Mouse (Mus musculus) T-helper 2 cell (primary cell): Measurements from ENCODE around the gene Itm2c.

Source experiments
- in situ Hi-C: fragments of 300-600 bp; cut with MboI, MseI; formaldehyde crosslinking; loops from one replicate; pipeline ENCODE4 v1.15.1; 2025; ENCODE audit warnings: high pct_unique_total_duplicates

The Itm2c gene

DNA sequence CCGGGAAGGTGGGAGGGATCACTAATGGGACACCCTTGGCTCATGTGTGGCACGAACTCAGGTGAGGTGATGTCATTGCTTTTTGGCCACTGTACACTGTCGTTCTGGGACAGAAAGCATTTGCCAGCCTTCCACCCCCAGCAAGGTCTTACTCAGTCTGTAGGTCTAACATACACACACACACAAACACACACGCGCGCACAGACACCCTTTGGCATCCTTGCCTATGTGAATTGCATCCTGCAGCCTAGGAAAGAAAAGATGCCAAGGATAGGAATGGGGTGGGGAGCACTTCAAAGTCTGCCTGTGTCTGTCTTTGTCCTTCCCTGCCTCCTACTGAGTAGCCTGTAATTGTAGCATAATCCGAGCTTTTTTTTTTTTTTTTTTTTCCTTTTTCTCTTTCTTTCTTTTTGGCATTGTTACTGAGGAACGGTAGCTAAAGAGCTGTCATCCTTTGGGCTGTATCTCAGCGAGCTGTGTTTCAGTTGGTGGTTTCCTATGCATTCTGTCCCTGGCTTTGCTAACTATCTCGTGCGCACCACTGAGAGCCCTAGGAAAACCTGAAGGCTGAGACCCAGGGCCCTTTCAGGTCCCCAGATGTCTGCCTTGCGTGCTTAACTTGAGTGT, 4.8 kb downstream of the Itm2c start:
- in situ Hi-C loops, result no loop called here

- in situ Hi-C loops, result no loop called here
These were observed 5.3 kb downstream of the Itm2c start for GRCm38 (mm10) chr1:85899388-85899761.

DNA sequence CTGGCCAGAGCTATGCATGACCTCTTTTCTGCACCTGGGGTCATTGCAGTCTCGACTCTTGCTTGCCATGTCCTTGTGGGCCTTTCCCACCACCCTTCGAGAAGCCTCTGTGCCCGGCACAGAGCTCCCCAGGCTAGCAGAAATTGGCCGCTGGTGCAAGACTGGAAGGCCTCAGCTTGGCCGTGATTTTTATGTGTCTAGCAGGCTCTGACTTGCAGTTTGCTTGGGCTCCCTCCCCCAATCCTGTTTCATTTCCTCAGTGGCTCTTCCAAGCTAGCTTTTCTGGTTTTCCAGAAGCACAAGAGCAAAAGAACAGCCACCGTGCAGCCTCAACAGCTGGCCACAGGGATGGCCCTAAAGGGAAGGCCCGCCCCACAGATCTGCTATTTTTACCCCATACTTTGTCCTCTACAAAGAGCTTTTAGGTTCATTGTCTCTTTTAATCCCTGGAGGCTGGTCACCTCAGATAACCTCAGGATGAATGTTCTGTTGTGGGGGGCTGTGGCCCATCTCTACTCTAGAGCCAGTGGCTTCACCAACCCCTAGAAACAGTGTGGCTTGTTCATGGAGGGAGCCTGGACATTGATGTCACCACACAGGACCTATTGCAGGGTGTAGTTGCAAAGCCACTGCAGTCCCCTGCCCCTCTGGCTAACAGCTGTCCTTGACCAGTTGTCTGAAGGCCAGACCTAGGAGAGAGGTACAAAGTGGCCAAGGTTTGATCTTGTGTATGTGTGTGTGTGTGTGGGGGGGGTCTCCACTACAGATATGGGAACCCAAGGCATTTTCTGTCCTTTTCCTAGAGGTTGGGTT, 6.6 kb downstream of the Itm2c start:
- in situ Hi-C loops, result no loop called here

- in situ Hi-C loops, result no loop called here
These were observed 7.5 kb downstream of the Itm2c start for GRCm38 (mm10) chr1:85901516-85902107.

DNA sequence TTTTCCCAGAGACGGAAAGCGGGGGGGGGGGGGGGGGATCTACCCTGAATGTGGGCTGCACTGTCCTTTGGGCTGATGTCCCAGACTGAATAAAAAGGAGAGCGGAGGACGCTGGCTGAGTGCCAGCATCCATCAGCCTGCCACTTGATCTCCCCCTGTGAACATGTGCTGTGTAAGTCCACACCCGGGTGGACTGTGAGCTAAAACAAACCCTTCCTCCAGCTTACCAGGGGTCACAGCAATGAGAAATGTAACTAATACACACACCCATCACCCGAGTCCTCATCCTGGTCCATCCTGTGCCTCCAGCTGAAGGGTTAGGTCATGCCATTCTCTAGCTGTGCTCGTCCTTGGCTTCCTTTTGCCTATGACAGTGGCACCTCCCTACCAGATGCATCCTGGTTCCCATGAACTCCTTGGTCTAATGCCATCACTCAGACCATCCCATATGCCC, 8.1 kb downstream of the Itm2c start:
- in situ Hi-C loops, result no loop called here

DNA sequence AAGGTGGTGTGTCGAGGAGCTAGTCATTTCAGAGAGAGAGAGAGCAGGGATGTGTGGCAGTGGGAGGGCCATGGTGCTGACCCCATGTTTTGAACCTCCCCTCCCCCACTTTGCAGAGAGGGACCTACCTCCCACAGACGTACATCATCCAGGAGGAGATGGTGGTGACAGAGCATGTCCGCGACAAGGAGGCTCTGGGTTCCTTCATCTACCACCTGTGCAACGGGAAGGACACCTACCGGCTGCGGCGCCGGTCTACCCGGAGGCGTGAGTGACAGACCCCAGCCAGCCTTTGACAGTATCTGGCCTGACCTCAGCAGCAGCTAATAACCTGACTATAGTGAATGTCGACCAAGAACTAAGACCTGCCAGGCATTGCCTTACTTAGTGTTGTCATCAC, 12.8 kb downstream of the Itm2c start:
- in situ Hi-C loops, result no loop called here

- in situ Hi-C loops, result no loop called here
These were observed 14.9 kb downstream of the Itm2c start for GRCm38 (mm10) chr1:85908754-85909590.

- in situ Hi-C loops, result no loop called here
These were observed 19.1 kb downstream of the Itm2c start for GRCm38 (mm10) chr1:85913078-85913755.

DNA sequence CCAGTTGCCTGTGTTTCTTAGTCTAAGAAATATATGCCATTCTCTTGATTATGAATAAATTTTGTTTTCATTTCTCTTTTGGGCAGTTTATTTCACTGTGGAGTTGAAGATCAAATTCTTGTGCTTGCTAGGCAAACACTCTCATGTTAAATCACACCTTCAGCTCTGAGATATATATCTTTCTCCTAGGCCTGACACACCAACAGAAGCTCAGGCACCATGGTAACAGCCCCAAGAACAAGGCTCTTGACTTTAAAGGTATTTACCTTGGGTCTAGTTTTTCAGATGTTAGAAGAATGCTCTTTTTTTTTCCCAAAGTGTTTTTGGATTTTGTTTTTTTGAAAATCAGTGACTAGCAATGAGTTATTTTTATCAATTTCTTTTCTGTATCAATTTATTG, 21.8 kb downstream of the Itm2c start:
- in situ Hi-C loops, result no loop called here

GRCm38 (mm10) chr1:85916830-85917450, 22.9 kb downstream of the Itm2c start:
- in situ Hi-C loops, result no loop called here

DNA sequence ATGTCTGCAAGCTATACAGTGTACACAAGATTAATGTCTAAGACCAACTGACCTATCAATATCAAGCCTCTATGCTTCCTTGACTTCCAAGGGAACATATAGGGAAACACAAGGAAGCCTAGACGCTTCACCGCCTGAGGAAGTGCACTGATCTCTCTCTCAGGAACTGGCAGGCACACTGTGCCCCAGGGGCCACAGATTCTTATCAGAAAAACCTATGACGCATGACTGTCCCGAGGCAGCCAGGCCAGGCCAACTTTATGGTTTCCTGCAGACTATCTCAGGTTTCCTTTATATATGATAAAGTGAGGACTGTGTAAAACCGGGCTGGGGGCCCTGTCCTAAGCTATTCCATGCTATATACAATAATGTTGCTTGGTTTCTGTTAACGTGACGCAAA, 25.5 kb downstream of the Itm2c start:
- in situ Hi-C loops, result loop anchor here (5.0 kb wide), 1 partner anchor 67 kb away; no protein-coding TSS in a partner anchor

- in situ Hi-C loops, result loop anchor here (5.0 kb wide), 1 partner anchor 69 kb away; no protein-coding TSS in a partner anchor
These were observed 27.6 kb downstream of the Itm2c start for GRCm38 (mm10) chr1:85921725-85922124.

- in situ Hi-C loops, result loop anchor here (5.0 kb wide), 1 partner anchor 70 kb away; no protein-coding TSS in a partner anchor
These were observed 28.2 kb downstream of the Itm2c start for GRCm38 (mm10) chr1:85922127-85922864.

DNA sequence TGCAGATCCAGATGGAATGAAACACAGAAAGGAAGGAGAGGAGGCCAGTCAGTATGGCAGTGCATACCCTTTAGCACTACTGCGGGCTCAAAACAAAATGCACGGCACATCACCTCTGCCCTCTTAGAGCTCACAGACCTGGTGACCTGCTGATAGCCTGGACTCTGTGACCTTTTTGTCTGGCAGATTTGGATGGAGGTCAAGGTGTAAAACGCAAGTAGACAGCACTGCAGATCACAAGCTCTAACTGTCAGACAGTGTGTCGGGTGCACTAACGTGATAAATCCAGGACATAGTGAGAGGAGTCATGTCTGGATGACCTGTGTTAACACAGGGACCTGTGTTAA, 28.8 kb downstream of the Itm2c start:
- in situ Hi-C loops, result loop anchor here (5.0 kb wide), 1 partner anchor 71 kb away; no protein-coding TSS in a partner anchor

DNA sequence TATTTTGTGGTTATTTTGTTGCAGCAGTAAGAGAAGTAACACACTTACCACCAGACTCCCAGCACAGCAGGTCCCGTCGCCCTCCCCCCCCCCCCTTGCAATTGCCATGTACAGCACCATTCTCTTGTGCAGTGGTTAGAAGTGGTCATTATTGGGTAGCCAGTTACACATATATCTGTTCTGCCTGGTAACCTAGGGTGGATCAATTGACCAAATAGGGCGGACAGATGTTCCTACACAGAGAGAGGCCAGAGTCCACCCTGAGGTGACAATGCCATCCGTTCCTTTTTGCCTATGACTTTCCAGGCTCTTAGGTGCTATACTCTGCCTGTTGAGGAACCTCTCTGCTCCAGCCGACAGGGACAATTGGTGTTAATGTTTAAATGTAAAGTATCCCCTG, 31.1 kb downstream of the Itm2c start:
- in situ Hi-C loops, result no loop called here

DNA sequence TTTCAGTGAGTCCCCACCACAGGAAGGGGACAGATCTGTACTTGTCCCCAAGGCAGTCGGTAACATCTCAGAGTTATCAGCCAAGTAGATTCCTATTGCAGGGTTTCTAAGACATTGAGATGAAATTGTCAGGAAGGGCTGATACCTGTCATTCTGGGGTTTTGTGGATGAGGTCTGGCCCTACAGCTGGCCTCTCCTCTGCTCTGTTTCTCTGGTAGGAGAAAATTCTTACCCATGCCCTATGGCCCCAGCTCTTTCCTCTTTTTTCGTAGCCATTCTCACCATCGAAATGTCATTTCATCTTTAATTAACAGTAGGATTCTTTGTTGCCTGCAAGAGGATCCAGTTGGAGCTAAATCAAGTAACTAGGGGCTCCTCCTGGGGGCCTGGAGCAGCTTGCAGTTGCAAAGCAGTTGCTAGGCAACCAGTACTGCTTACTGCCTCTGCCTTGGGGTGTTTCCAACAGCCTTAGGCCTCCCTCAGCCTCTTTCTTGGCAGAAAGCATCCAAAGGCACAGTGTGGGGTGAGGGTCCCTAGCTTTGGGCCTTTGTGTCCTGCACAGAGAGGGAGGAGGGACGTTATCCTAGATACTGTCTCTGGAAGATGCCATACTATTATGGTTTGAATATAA, 34.1 kb downstream of the Itm2c start, which contains the start of gene 4933407L21Rik:
Gene 4933407L21Rik, plus strand, starts transcription at position 427 of the 631 bp plus-strand sequence.
- in situ Hi-C loops, result no loop called here

GRCm38 (mm10) chr1:85928688-85929065, 34.6 kb downstream of the Itm2c start:
- in situ Hi-C loops, result no loop called here

DNA sequence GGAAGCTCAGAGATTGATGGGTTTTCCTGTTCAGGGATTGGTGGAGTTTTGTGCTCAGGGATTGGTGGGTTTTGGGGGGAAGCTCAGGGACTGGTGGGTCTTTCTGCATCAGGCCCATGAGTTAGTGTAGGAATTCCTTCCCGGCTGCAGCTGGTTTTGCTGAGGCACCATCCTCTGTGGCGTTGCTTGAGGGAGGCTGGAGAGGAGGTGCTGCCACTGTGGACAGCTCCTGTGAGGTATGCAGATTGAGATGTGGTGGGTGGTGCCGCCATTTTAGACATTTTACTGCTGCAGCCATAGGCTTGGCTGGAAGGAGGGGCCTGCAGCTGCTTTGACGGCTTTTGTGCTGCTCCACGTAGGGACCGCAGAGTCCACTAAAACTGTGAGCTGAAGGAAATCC, 35.3 kb downstream of the Itm2c start:
- in situ Hi-C loops, result no loop called here

- in situ Hi-C loops, result loop anchor here (5.0 kb wide), 1 partner anchor 76 kb away; no protein-coding TSS in a partner anchor
These were observed 37.1 kb downstream of the Itm2c start for GRCm38 (mm10) chr1:85931170-85931569.
